Mouse (Mus musculus) erythroblast, embryonic 14.5 days (primary cell): ENCODE data around the gene Calr.

Experiments
- GATA1 ChIP-seq: IDR thresholded peaks from 2 replicates; pipeline ENCODE4 v1.6.1; 2012; ENCODE audit warnings: low read length, inconsistent platforms, mixed read lengths
- TAL1 ChIP-seq: IDR thresholded peaks from 3 replicates; pipeline ENCODE4 v1.6.1; 2012; ENCODE audit warnings: low read length, inconsistent platforms, mixed read lengths

DNA sequence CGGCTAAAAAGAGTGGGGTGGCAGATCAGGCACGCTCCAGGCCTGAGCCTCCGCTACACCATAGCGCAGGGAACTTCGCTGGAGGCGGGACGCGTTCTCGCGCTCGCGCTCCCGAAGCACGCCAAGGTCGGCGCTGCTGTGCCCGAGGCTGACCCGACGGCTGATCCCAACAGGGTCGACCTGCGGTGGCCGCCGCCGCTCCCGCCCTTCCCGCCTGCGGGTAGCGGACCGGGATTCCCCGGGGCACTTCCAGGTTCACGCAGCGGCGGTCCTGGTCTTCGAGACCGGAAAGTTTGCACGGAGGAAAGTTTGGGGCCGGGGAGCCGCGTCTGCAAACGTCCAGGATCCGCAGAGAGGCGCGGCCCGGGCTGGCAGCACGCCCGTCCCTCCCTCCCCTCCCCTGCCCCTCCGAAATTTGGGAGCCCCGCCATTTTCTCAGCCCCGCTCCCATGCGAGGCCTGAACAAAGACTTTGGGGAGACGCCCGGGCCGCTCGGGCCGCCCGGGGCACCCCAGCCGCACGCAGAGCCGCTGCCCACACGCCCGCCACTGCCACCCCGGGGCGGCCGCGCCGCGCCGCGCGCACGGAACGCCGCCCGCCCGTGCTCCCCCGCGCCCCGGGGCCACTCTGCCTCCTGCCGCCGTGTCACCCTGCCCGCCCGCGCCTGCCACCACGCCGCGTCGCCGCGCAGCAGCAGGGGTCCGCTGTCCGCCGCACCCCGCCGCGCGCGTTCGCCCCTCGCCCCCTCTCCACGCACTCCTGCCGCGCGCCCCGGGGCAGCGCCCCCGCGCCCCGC lies 47.4 kb downstream of the Calr start:
- TF ChIP-seq TAL1 (no peak), GATA1 (no peak)
